Mouse (Mus musculus): ENCODE results near the gene Ppp1r12b. TPM values are rescaled to one million over a fixed set of nuclear protein-coding genes. Genes with fewer than 3 reads are reported as not detected.

Ppp1r12b gene
- 10 to 100 TPM; 10.5 to 11.4 TPM for total RNA-seq (2021)
- long read RNA-seq, experiment 1, partial matches to known transcripts, result 1 of 3 reads
- long read RNA-seq, experiment 1, other reads (novel, unspliced or antisense), result 2 of 3 reads
- long read RNA-seq, experiment 2, partial matches to known transcripts, result 0 of 1 reads
- long read RNA-seq, experiment 2, other reads (novel, unspliced or antisense), result 1 of 1 reads

GRCm38 (mm10) chr1:134955637-134956176 is at the start of gene Ppp1r12b:
Gene Ppp1r12b, minus strand, starts transcription at chr1:134955942.
- peak; percentile 96 to 97 for DNase-seq

GRCm38 (mm10) chr1:135003346-135003745 is 47.6 kb upstream of the Ppp1r12b start:
- DNase-seq, result no peak

GRCm38 (mm10) chr1:135000527-135000926 is 44.8 kb upstream of the Ppp1r12b start:
- no peak for DNase-seq

GRCm38 (mm10) chr1:134998231-134998630 is 42.5 kb upstream of the Ppp1r12b start:
- DNase-seq, result no peak

GRCm38 (mm10) chr1:134997568-134997967 is 41.8 kb upstream of the Ppp1r12b start:
- no peak for DNase-seq

- DNase-seq, result no peak
Measured at GRCm38 (mm10) chr1:134996471-134996870, 40.7 kb upstream of the Ppp1r12b start.

- peak; percentile 29 to 59 for DNase-seq
Measured at GRCm38 (mm10) chr1:134995954-134996353, 40.2 kb upstream of the Ppp1r12b start.

GRCm38 (mm10) chr1:134995437-134995836 is 39.7 kb upstream of the Ppp1r12b start:
- no peak for DNase-seq

- no peak for DNase-seq
Measured at GRCm38 (mm10) chr1:134994739-134995138, 39.0 kb upstream of the Ppp1r12b start.

- DNase-seq, result peak in 1 of 2 experiments; percentile 31
Measured at GRCm38 (mm10) chr1:134992046-134992645, 36.4 kb upstream of the Ppp1r12b start.

- DNase-seq, result peak; percentile 78 to 85
Measured at GRCm38 (mm10) chr1:134989372-134989771, 33.6 kb upstream of the Ppp1r12b start.

GRCm38 (mm10) chr1:134987962-134988341 is 32.2 kb upstream of the Ppp1r12b start:
- DNase-seq, result no peak

- peak; percentile 77 to 85 for DNase-seq
Measured at GRCm38 (mm10) chr1:134987173-134987961, 31.6 kb upstream of the Ppp1r12b start.

GRCm38 (mm10) chr1:134972920-134973319 is 17.2 kb upstream of the Ppp1r12b start:
- no peak for DNase-seq

- DNase-seq, result no peak
Measured at GRCm38 (mm10) chr1:134965430-134965829, 9.7 kb upstream of the Ppp1r12b start.

GRCm38 (mm10) chr1:134962821-134963220 is 7.1 kb upstream of the Ppp1r12b start:
- peak in 1 of 2 experiments; percentile 35 for DNase-seq

GRCm38 (mm10) chr1:134962053-134962803 is 6.5 kb upstream of the Ppp1r12b start, which contains the start of gene Ube2t:
Gene Ube2t, plus strand, starts transcription at chr1:134962565.
- DNase-seq, result peak; percentile 96 to 97

- no peak for DNase-seq
Measured at GRCm38 (mm10) chr1:134960634-134961033, 4.9 kb upstream of the Ppp1r12b start.

- DNase-seq, result peak; percentile 35 to 39
Measured at GRCm38 (mm10) chr1:134955050-134955636, 599 bp downstream of the Ppp1r12b start.

GRCm38 (mm10) chr1:134949946-134950345 is 5.8 kb downstream of the Ppp1r12b start:
- DNase-seq, result peak in 1 of 2 experiments; percentile 24

GRCm38 (mm10) chr1:134947590-134947989 is 8.2 kb downstream of the Ppp1r12b start:
- no peak for DNase-seq

- no peak for DNase-seq
Measured at GRCm38 (mm10) chr1:134942898-134943297, 12.8 kb downstream of the Ppp1r12b start.
